Mouse (Mus musculus) heart, adult 2 months (tissue): ENCODE results near the gene Serpinb12. TPM values are rescaled to one million over a fixed set of nuclear protein-coding genes. Genes with fewer than 3 reads are reported as not detected.
A peak's percentile ranks its signal among the peaks of the same experiment; 100 is the strongest.
"Not testable (repeated sequence)": the region's sequence is repeated elsewhere in the genome, so short reads cannot be mapped to it uniquely, and the experiment has no call there.

ENCODE experiments used
- DNase-seq, 2 experiments: peaks; one replicate each; pipeline ENCODE4 v3.0.0; 2021
- H3K27ac ChIP-seq: fragments of 200-600 bp; 2 replicates; pipeline ENCODE4 v1.8.1; 2022
- H3K27me3 ChIP-seq: fragments of 200-500 bp; 2 replicates; pipeline ENCODE4 v1.6.1; 2012; ENCODE audit warnings: mild to moderate bottlenecking, low read length, inconsistent platforms, mixed read lengths; ENCODE audit not compliant: control insufficient read depth, insufficient read depth
- H3K36me3 ChIP-seq: fragments of 200-500 bp; 2 replicates; pipeline ENCODE4 v1.6.1; 2012; ENCODE audit warnings: low read length, inconsistent platforms; ENCODE audit not compliant: control insufficient read depth, insufficient read depth
- H3K4me1 ChIP-seq: fragments of 200-500 bp; 2 replicates; pipeline ENCODE4 v1.6.1; 2011; ENCODE audit warnings: low read length; ENCODE audit not compliant: control insufficient read depth, insufficient read depth
- H3K4me3 ChIP-seq: fragments of 200-600 bp; 2 replicates; pipeline ENCODE4 v1.8.1; 2022
- H3K79me2 ChIP-seq: fragments of 200-500 bp; replicated peaks from 2 replicates; pipeline ENCODE4 v1.6.1; 2012; ENCODE audit warnings: mild to moderate bottlenecking, inconsistent platforms, low read length, moderate library complexity, mixed read lengths; ENCODE audit not compliant: control insufficient read depth, insufficient read depth
- H3K9ac ChIP-seq: fragments of 200-500 bp; 2 replicates; pipeline ENCODE4 v1.6.1; 2012; ENCODE audit warnings: low read depth, mild to moderate bottlenecking, control low read depth, inconsistent platforms, low read length, mixed read lengths
- CTCF ChIP-seq: fragments of 200-600 bp; IDR thresholded peaks from 2 replicates; pipeline ENCODE4 v1.8.1; 2022; ENCODE audit warnings: antibody characterized with exemption, mild to moderate bottlenecking, moderate library complexity
- EP300 ChIP-seq: fragments of 200-500 bp; IDR thresholded peaks from 2 replicates; pipeline ENCODE4 v1.6.1; 2011; ENCODE audit warnings: low read depth, low read length, control low read depth; ENCODE audit not compliant: insufficient read depth
- POLR2A ChIP-seq: fragments of 200-500 bp; IDR thresholded peaks from 2 replicates; pipeline ENCODE4 v1.6.1; 2011; ENCODE audit warnings: mild to moderate bottlenecking, low read depth, low read length, control low read depth; ENCODE audit not compliant: insufficient read depth
- WGBS: fragments of 180-500 bp; shearing (Covaris S2); methylation state at CpG from one replicate; pipeline ENCODE4 v1.1.7; 2018; 5-methylcytosine and 5-hydroxymethylcytosine counted together
- intact Hi-C: fragments of 180-260 bp; cut with DNase I; formaldehyde crosslinking; loops from one replicate; pipeline ENCODE4 v1.15.1; 2025
- long read RNA-seq: library from polyadenylated mRNA; stranded (forward); transcript quantifications from one replicate; pipeline ENCODE4 v2.0.0, GENCODE M21; 2021
- polyA plus RNA-seq: library from polyadenylated mRNA; depleted of rRNA; stranded (reverse); fragments of >200 nt; gene quantifications from 2 replicates; pipeline ENCODE4 v1.2.3, GENCODE M21; 2012; rRNA removed
- total RNA-seq, 2 experiments: library from RNA; stranded (reverse); gene quantifications; 2 replicates each; pipeline ENCODE4 v1.2.3; 2021

Serpinb12 gene
- total RNA-seq = not detected
- not detected in 2 replicates for polyA plus RNA-seq
- long read RNA-seq = 0 reads

- no peak within 1 kb of the TSS for H3K27ac ChIP-seq
- H3K4me3 ChIP-seq = no peak within 1 kb of the TSS
- H3K9ac ChIP-seq = no peak within 1 kb of the TSS
- no peaks in the 10 kb centered on the region for H3K27me3 ChIP-seq
- DNase-seq = no peak
- intact Hi-C loops = no loop called here
- H3K4me1 ChIP-seq = no peaks in the 10 kb centered on the region
- TF ChIP-seq POLR2A (no peak), EP300 (no peak), CTCF (no peak)
- no peaks in the 10 kb centered on the region for H3K36me3 ChIP-seq
- H3K79me2 ChIP-seq = no peaks in the 10 kb centered on the region
- 61% methylated on average over 6 of the region's 6 CpGs for WGBS
Observed at GRCm38 (mm10) chr1:106934265-106934664, at the start of gene Serpinb12. Gene Serpinb12, plus strand, starts transcription at chr1:106934449.

GRCm38 (mm10) chr1:106895142-106895541, 39.1 kb upstream of the Serpinb12 start:
- H3K27me3 ChIP-seq, DNase-seq, H3K4me1 ChIP-seq, intact Hi-C loops, H3K27ac ChIP-seq, H3K36me3 ChIP-seq, H3K4me3 ChIP-seq, H3K79me2 ChIP-seq, H3K9ac ChIP-seq: not testable (repeated sequence)

GRCm38 (mm10) chr1:106901406-106901805, 32.8 kb upstream of the Serpinb12 start:
- TF ChIP-seq EP300 (no peak), CTCF (peak; percentile 56)
- WGBS = 32% methylated on average over 4 of the region's 4 CpGs
- intact Hi-C loops = no loop called here
- DNase-seq = no peak
- Histone ChIP-seq H3K4me1 (no peaks in the 10 kb centered on the region), H3K36me3 (no peaks in the 10 kb centered on the region), H3K4me3 (no peak overlapping the region), H3K27ac (no peak overlapping the region), H3K9ac (no peak overlapping the region), H3K79me2 (no peaks in the 10 kb centered on the region), H3K27me3 (no peaks in the 10 kb centered on the region)

GRCm38 (mm10) chr1:106931954-106932353, 2.3 kb upstream of the Serpinb12 start:
- H3K36me3 ChIP-seq = no peaks in the 10 kb centered on the region
- H3K9ac ChIP-seq = no peak overlapping the region
- intact Hi-C loops = no loop called here
- WGBS = 66% methylated on average over 4 of the region's 4 CpGs
- H3K4me1 ChIP-seq = no peaks in the 10 kb centered on the region
- no peaks in the 10 kb centered on the region for H3K79me2 ChIP-seq
- TF ChIP-seq EP300 = no peak
- TF ChIP-seq CTCF = no peak
- no peak for TF ChIP-seq POLR2A
- H3K27ac ChIP-seq = no peak overlapping the region
- DNase-seq = no peak
- no peak overlapping the region for H3K4me3 ChIP-seq
- no peaks in the 10 kb centered on the region for H3K27me3 ChIP-seq

GRCm38 (mm10) chr1:106933658-106934057, 591 bp upstream of the Serpinb12 start:
- Histone ChIP-seq H3K4me3 (no peak overlapping the region), H3K9ac (no peak overlapping the region), H3K4me1 (no peaks in the 10 kb centered on the region), H3K27ac (no peak overlapping the region), H3K27me3 (no peaks in the 10 kb centered on the region), H3K36me3 (no peaks in the 10 kb centered on the region), H3K79me2 (no peaks in the 10 kb centered on the region)
- no peak for DNase-seq
- intact Hi-C loops = no loop called here
- no peak for TF ChIP-seq POLR2A
- no peak for TF ChIP-seq EP300
- no peak for TF ChIP-seq CTCF

- Histone ChIP-seq H3K27me3 (no peaks in the 10 kb centered on the region), H3K79me2 (no peaks in the 10 kb centered on the region), H3K4me1 (no peaks in the 10 kb centered on the region), H3K27ac (no peak overlapping the region), H3K9ac (no peak overlapping the region), H3K36me3 (no peaks in the 10 kb centered on the region), H3K4me3 (no peak overlapping the region)
- no peak for DNase-seq
- intact Hi-C loops = no loop called here
- WGBS = 45% methylated on average over 1 of the region's 1 CpGs
- TF ChIP-seq EP300 (no peak), CTCF (no peak), POLR2A (no peak)
Observed at GRCm38 (mm10) chr1:106947217-106947616, 13.0 kb downstream of the Serpinb12 start.

- WGBS = 81% methylated on average over 3 of the region's 3 CpGs
- Histone ChIP-seq H3K27me3 (no peaks in the 10 kb centered on the region), H3K4me1 (no peaks in the 10 kb centered on the region), H3K9ac (no peak overlapping the region), H3K27ac (no peak overlapping the region), H3K36me3 (no peaks in the 10 kb centered on the region), H3K79me2 (no peaks in the 10 kb centered on the region), H3K4me3 (no peak overlapping the region)
- TF ChIP-seq POLR2A (no peak), CTCF (no peak), EP300 (no peak)
- no peak for DNase-seq
- intact Hi-C loops = no loop called here
Observed at GRCm38 (mm10) chr1:106959981-106960380, 25.7 kb downstream of the Serpinb12 start.
